In the genomic region with DNA sequence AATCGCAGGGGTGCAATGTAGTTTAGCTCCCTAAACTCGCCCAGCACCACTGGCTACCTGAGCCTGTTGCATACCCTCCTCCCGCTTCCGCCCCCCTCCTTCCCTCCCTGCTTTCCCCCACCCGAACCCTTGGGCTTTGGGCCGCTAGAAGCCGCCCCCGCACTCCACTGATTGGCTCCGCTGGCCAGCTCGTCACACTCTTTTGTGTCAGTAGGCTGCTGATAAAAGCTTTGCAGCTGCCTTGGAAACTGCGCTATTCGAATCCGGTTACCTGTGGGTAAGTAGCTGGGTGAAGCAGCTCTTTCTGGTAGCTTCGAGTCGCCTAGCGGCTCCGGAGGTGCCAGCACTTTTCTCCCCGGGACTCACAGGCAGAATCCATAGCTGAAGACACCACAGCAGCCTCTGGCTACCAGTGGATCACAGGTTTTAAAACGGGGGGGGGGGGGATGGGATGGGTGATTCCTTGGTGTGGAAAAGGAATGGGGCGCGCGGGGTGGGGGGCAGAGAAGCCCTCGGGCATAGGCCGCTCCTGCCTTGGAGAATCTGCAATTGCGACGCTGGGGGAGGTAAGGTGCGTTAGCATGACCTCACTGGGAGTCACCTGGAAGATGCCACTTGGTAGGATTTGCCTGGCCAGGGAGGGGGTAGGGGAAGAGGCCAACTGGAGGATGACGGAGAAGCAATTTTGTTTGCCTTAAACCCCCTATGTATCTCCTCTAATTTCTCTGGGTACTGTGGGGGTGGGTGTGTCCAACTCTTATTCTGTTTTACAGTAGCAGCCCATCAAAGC, we compare ENCODE assay signal across 9 mouse cellular contexts. TPM values are rescaled to one million over a fixed set of nuclear protein-coding genes. Genes with fewer than 3 reads are reported as not detected.
DNase-seq lines count a peak whose midpoint lies in the region; ATAC-seq lines count a peak whose summit lies in the region.
"Had no signal": no experiment of that assay in that cellular context is flagged by ENCODE, and none has a peak within 500 bp of the region (broad histone marks: within the 10 kb centered on the region; RNA-seq: fewer than 3 reads in every experiment).

A gene (plus strand): TSS at position 169 of the 790 bp plus-strand sequence.

- H3K36me3 ChIP-seq in embryonic facial prominence, embryonic 13.5 days, result no peaks in the 10 kb centered on the region
- H3K36me3 ChIP-seq in hindbrain, embryonic 13.5 days, result no peaks in the 10 kb centered on the region
- no peaks in the 10 kb centered on the region for H3K36me3 ChIP-seq in neural tube, embryonic 12.5 days

- WGBS in embryonic facial prominence, embryonic 13.5 days, result 27% methylated on average over 27 of the region's 28 CpGs
- WGBS in hindbrain, embryonic 13.5 days, result 22% methylated on average over 23 of the region's 28 CpGs
- 15% methylated on average over 28 of the region's 28 CpGs for WGBS in neural tube, embryonic 12.5 days

- 0 out of 2 replicates have a peak, but pooled peaks cover 3% of the 10 kb centered on the region for H3K4me1 ChIP-seq in embryonic facial prominence, embryonic 13.5 days
- peaks cover 29% of the 10 kb centered on the region for H3K4me1 ChIP-seq in hindbrain, embryonic 13.5 days (replicated peaks)
- H3K4me1 ChIP-seq in neural tube, embryonic 12.5 days, result no peaks in the 10 kb centered on the region

- no peak within 1 kb of the TSS for H3K9ac ChIP-seq in embryonic facial prominence, embryonic 13.5 days
- peak within 1 kb of the TSS; percentile 72 for H3K9ac ChIP-seq in hindbrain, embryonic 13.5 days
- H3K9ac ChIP-seq in neural tube, embryonic 12.5 days, result 0 out of 2 replicates have a peak within 1 kb of the TSS, but pooled peaks have one; percentile 29

- H3K27ac ChIP-seq in embryonic facial prominence, embryonic 13.5 days, result no peak within 1 kb of the TSS
- peak within 1 kb of the TSS; percentile 81 for H3K27ac ChIP-seq in hindbrain, embryonic 13.5 days
- no peak within 1 kb of the TSS for H3K27ac ChIP-seq in neural tube, embryonic 12.5 days
- H3K27ac ChIP-seq: macrophage had no signal

- ATAC-seq in embryonic facial prominence, embryonic 13.5 days (ENCODE audit: insufficient number of reproducible peaks, insufficient read depth, low FRiP score, low TSS enrichment, low read depth), result no peak
- ATAC-seq in hindbrain, embryonic 13.5 days (ENCODE audit: low FRiP score), result peak; percentile 84
- ATAC-seq in neural tube, embryonic 12.5 days (ENCODE audit: low FRiP score, low read depth), result peak; percentile 74

- peaks cover 15% of the 10 kb centered on the region; the same call in 1 of the 2 replicates for H3K27me3 ChIP-seq in embryonic facial prominence, embryonic 13.5 days
- H3K27me3 ChIP-seq in hindbrain, embryonic 13.5 days, result no peaks in the 10 kb centered on the region
- no peaks in the 10 kb centered on the region for H3K27me3 ChIP-seq in neural tube, embryonic 12.5 days (replicated peaks)

- peak; percentile 0 to 2 for DNase-seq in spleen, postnatal 36 days (ENCODE audit: low spot score in 2 of 2)
- no peak for DNase-seq in spleen, postnatal 14 days (ENCODE audit: low spot score in 2 of 2)
- DNase-seq in left cerebral cortex, postnatal 14 days (ENCODE audit: low spot score in 2 of 2), result peak; percentile 68
- DNase-seq in thymus, postnatal 36 days, result peak; percentile 57 to 73
- DNase-seq in spleen, postnatal 10 days (ENCODE audit: low spot score in 2 of 2), result no peak

- H3K9me3 ChIP-seq in embryonic facial prominence, embryonic 13.5 days, result no peaks in the 10 kb centered on the region
- H3K9me3 ChIP-seq in hindbrain, embryonic 13.5 days, result no peaks in the 10 kb centered on the region
- no peaks in the 10 kb centered on the region for H3K9me3 ChIP-seq in neural tube, embryonic 12.5 days

- H3K4me2 ChIP-seq in embryonic facial prominence, embryonic 13.5 days, result peak within 1 kb of the TSS; percentile 54
- H3K4me2 ChIP-seq in hindbrain, embryonic 13.5 days, result peak within 1 kb of the TSS; percentile 52
- peak within 1 kb of the TSS; percentile 54 for H3K4me2 ChIP-seq in neural tube, embryonic 12.5 days (replicated peaks)

- intact Hi-C loops in left cerebral cortex, postnatal 14 days (cut with DNase I), result no loop called here

- H3K4me3 ChIP-seq in embryonic facial prominence, embryonic 13.5 days, result peak within 1 kb of the TSS; percentile 31
- H3K4me3 ChIP-seq in hindbrain, embryonic 13.5 days, result peak within 1 kb of the TSS; percentile 45
- peak within 1 kb of the TSS; percentile 27 for H3K4me3 ChIP-seq in neural tube, embryonic 12.5 days

RNA-seq across cellular contexts. Expression of the gene that starts here (rescaled TPM):
- 8.4 and 10.2 TPM in 2 replicates for polyA plus RNA-seq in embryonic facial prominence, embryonic 13.5 days (2015; fragmentation: Nextera tagmentation; extraction: Ambion mirVana)
- polyA plus RNA-seq in hindbrain, embryonic 13.5 days (2015; fragmentation: Nextera tagmentation; extraction: Ambion mirVana), result 175 and 186 TPM in 2 replicates
- total RNA-seq in left cerebral cortex, postnatal 14 days (2021), result 10 to 100 TPM; 51.8 to 73.2 TPM
- polyA plus RNA-seq in neural tube, embryonic 12.5 days (2016; fragmentation: Nextera tagmentation; extraction: Ambion mirVana), result 31.9 and 33.0 TPM in 2 replicates
- polyA plus RNA-seq: macrophage had no signal

Comparison
In these comparisons a context has a peak if more than half of its experiments do, and no peak if none do; other contexts are left out.
1. DNase-seq: peak in spleen, postnatal 36 days (2 of 2), left cerebral cortex, postnatal 14 days (2 of 2) and thymus, postnatal 36 days (2 of 2); none in spleen, postnatal 14 days (0 of 2) and spleen, postnatal 10 days (0 of 2).
2. Peak in every context shown above with its lines, with median percentiles within 50 percentile points of each other: H3K4me2 ChIP-seq and H3K4me3 ChIP-seq.